Mouse (Mus musculus): ENCODE data around the gene Trip11. TPM values are rescaled to one million over a fixed set of nuclear protein-coding genes. Genes with fewer than 3 reads are reported as not detected.
"Not testable (repeated sequence)": the region's sequence is repeated elsewhere in the genome, so short reads cannot be mapped to it uniquely, and the experiment has no call there.

Gene Trip11
- 21.5 and 24.8 TPM in 2 replicates for total RNA-seq (2014; rRNA removed)
- polyA plus RNA-seq (2015; fragmentation: Nextera tagmentation; extraction: Ambion mirVana) = 21.4 and 26.3 TPM in 2 replicates

DNA sequence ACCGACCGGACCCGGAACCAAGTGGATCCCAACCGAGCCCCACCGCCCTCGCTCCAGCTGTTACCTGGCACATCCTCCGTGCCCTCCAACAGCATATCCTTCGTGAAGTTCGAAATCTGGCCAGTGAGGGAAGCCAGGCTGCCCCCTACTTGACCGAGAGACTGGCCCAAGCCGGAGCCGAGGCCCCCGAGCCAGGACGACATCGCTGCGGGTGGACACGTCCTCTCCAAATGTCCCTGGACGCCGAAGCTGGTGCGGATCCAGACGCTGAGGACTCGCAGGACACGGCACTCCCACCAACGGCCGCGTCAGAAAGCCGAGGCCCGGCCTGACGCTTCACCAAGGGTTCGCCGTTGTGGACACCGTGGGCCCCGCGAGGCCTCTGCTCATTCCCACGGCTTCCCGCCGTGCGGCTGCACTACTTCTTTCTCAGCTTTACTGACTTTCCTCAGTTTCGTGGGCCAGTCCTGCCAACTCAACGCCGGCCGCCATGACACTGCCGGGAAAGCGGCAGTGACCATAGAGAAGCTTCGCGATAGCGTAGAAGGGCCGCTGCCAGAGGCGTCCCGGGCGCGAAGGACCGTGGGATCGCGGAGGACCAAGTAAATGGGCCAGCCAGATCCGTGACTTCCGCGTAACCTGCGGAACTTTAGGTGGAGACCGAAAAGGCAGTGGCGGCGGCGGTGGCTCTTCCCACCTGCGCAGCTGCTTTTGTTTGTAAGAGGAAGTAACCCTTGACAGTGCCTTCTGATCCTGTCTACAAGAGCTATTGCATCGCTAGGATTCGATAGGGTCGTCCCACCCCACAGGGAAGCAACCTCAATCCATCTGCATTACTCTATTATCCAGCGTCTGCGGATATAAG is at the start of gene Trip11:
TSS of gene Trip11 (minus strand) at position 642 of the 865 bp plus-strand sequence.
- Histone ChIP-seq H3K27ac (ENCODE audit: low read depth, low read length) (peak within 1 kb of the TSS; percentile 78), H3K27me3 (ENCODE audit: insufficient read depth, low read length) (no peaks in the 10 kb centered on the region), H3K9me3 (ENCODE audit: low read length) (no peaks in the 10 kb centered on the region), H3K4me2 (ENCODE audit: low read depth, low read length, poor library complexity, severe bottlenecking) (peak within 1 kb of the TSS; percentile 78), H3K4me1 (ENCODE audit: insufficient read depth, low read length) (no peaks in the 10 kb centered on the region), H3K36me3 (ENCODE audit: insufficient read depth, low read length) (no peaks in the 10 kb centered on the region; the same call in 1 of the 2 replicates), H3K9ac (replicated peaks; ENCODE audit: low read length, poor library complexity, severe bottlenecking) (peak within 1 kb of the TSS; percentile 54), H3K4me3 (ENCODE audit: low read depth, low read length) (peak within 1 kb of the TSS; percentile 55)
- TF ChIP-seq CTCF (IDR thresholded peaks at IDR 0.05) = no peak
- under 1% methylated on average over 69 of the region's 69 CpGs for WGBS
- ATAC-seq (ENCODE audit: low FRiP score) = peak; percentile 95
- peak; percentile 94 for DNase-seq (ENCODE audit: low spot score)

DNA sequence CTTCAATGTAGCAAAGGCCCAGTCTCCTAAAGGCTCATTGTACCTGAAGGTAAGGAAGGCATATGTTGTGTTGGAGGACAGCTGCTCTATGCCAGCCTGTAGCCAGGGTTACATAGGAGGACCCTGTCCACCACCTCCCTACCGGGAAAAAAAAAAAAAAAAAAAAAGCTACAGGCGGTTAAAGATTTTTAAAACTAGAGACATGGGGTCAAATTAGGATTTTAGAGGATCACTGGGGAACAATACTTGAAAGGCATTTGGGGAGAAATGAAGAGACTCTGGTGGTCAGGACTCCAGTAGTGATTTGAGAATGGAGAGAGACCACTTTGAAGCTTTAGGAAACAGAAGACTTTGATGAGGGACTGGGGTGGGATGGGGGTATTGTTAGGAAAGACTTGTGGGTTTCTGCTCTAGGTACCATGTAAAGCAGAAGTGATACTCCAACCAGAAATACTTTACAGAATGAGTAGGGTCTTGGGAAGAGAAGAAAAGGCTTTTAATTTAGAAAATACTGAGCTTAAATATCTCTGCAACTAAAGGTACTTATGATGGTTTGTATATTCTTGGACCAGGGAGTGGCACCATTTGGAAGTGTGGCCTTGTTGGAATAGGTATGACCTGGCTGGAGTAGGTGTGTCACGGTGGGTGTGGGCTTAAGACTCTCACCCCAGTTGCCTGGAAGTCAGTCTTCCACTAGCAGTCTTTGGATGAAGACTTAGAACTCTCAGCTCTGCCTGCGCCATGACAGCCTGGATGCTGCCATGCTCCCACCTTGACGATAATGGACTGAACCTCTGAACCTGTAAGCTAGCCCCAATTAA is 46.1 kb upstream of the Trip11 start:
- H3K36me3 ChIP-seq (ENCODE audit: insufficient read depth, low read length); H3K4me3 ChIP-seq (ENCODE audit: low read depth, low read length); H3K27me3 ChIP-seq (ENCODE audit: insufficient read depth, low read length); H3K4me1 ChIP-seq (ENCODE audit: insufficient read depth, low read length); ATAC-seq (ENCODE audit: low FRiP score); H3K9me3 ChIP-seq (ENCODE audit: low read length); DNase-seq (ENCODE audit: low spot score); H3K9ac ChIP-seq (replicated peaks; ENCODE audit: low read length, poor library complexity, severe bottlenecking); H3K27ac ChIP-seq (ENCODE audit: low read depth, low read length); H3K4me2 ChIP-seq (ENCODE audit: low read depth, low read length, poor library complexity, severe bottlenecking): not testable (repeated sequence)
- WGBS = 93% methylated on average over 5 of the region's 5 CpGs

DNA sequence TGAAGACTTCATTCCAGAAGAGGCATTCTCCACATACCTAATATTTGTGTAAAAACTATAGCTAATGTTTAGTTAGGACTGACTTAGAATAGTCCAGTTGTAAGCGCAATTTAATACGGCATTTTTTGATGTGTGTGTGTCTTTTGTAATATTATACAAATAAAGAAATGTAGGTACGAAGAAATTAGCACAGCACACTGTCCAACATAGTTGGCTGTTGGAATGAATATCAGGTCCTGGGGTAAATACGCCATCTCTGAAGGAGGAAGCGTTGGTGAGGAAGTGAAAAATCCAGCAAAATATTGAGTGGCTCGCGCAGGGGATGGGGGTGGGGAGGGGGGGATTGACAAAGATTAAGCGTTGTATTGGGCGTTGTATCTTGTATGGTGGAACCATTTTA is 45.5 kb upstream of the Trip11 start:
- DNase-seq (ENCODE audit: low spot score) (no peak), ATAC-seq (ENCODE audit: low FRiP score) (no peak)
- Histone ChIP-seq H3K4me2 (ENCODE audit: low read depth, low read length, poor library complexity, severe bottlenecking) (peak overlapping the region; percentile 72), H3K27ac (ENCODE audit: low read depth, low read length) (no peak overlapping the region), H3K27me3 (ENCODE audit: insufficient read depth, low read length) (no peaks in the 10 kb centered on the region), H3K4me3 (ENCODE audit: low read depth, low read length) (peak overlapping the region; percentile 93; the same call in 1 of the 2 replicates), H3K9ac (replicated peaks; ENCODE audit: low read length, poor library complexity, severe bottlenecking) (no peak overlapping the region), H3K36me3 (ENCODE audit: insufficient read depth, low read length) (no peaks in the 10 kb centered on the region), H3K9me3 (ENCODE audit: low read length) (no peaks in the 10 kb centered on the region), H3K4me1 (ENCODE audit: insufficient read depth, low read length) (peaks cover 7% of the 10 kb centered on the region; the same call in 1 of the 2 replicates)
- 62% methylated on average over 9 of the region's 9 CpGs for WGBS
- TF ChIP-seq CTCF (IDR thresholded peaks at IDR 0.05) = no peak

DNA sequence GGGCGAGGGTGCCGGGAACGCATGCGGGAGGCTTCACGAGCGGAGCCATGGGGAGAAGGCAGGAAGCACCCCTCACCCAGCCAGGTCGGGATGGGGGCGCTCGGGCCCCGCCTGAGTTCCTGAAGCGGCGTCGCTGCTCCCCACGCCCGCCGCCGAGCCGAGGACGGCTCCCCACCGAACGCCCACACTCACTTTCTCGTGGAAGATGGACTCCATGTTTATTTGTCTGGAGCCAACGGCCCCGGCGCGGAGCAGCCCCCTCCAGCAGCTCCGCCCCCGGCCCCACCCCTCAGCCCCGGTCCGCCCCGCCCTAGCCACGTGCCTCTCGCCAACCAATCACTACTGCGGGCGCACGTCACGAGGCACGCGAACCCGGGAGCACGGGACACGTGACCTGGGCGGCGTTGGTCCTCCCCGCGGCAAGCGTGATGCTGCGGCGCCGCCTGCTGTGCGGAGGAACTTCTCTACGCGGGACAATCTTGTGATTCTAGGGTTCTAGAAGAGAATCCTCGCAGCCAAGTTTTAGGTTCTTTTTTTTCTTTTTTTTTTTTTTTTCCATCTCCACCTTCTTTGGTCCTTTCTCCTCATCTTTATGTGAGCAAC is 45.0 kb upstream of the Trip11 start, which contains the start of gene Atxn3:
TSS of gene Atxn3 (minus strand) at position 305 of the 603 bp plus-strand sequence.
- WGBS = under 1% methylated on average over 54 of the region's 54 CpGs

DNA sequence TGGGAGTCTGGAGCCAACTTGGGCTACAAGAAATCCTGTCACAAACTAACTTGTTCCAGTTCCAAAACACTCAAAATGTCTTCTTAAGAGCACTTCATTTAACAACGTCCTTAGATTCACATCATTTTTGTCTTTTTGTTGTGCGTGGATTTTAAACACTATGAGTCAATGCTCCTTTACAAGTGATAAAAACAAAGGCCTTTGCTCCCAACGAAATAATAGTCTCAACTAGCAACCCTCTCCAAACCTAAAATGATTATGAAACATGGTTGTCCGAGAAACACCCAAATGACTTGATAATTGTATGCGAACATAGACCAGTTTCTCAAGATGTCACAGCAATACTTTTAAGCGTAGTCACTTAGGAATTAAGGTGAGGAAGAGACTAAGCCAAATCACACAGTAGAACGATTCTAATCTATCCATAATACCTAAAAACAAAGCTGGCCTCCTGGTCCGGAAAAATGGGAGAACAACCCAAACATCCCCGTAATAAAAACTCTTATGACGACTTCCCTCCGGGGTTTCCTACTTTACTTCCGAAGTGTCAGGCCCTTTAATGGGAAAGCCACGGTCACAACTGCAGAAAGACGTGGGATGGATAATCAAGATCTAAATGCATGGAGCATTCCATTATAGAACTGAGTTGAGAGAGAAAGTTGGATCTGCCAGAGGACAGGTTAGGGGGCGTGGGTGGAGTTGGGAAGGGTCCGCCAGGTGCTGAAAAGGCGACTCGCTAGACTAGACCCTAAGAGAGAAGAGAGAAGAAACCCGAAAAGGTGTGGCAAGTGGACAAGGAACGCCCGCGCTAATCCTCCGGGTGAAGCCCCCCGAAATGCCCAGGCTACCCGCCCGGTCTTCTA is 44.2 kb upstream of the Trip11 start:
- Histone ChIP-seq H3K27me3 (ENCODE audit: insufficient read depth, low read length) (no peaks in the 10 kb centered on the region), H3K36me3 (ENCODE audit: insufficient read depth, low read length) (no peaks in the 10 kb centered on the region), H3K4me2 (ENCODE audit: low read depth, low read length, poor library complexity, severe bottlenecking) (peak overlapping the region; percentile 72), H3K4me1 (ENCODE audit: insufficient read depth, low read length) (peaks cover 7% of the 10 kb centered on the region; the same call in 1 of the 2 replicates), H3K9me3 (ENCODE audit: low read length) (no peaks in the 10 kb centered on the region), H3K4me3 (ENCODE audit: low read depth, low read length) (peak overlapping the region; percentile 93), H3K9ac (replicated peaks; ENCODE audit: low read length, poor library complexity, severe bottlenecking) (peak overlapping the region; percentile 59), H3K27ac (ENCODE audit: low read depth, low read length) (peak overlapping the region; percentile 72)
- WGBS = 12% methylated on average over 26 of the region's 26 CpGs
- ATAC-seq (ENCODE audit: low FRiP score) = no peak
- no peak for TF ChIP-seq CTCF (IDR thresholded peaks at IDR 0.05)
- DNase-seq (ENCODE audit: low spot score) = no peak

More for the DNA sequence above, 45.0 kb upstream of the Trip11 start, which contains the start of gene Atxn3:
- ATAC-seq (ENCODE audit: low FRiP score) = peak; percentile 100
- no peaks in the 10 kb centered on the region for H3K9me3 ChIP-seq (ENCODE audit: low read length)
- peak within 1 kb of the TSS; percentile 72 for H3K27ac ChIP-seq (ENCODE audit: low read depth, low read length)
- no peaks in the 10 kb centered on the region for H3K36me3 ChIP-seq (ENCODE audit: insufficient read depth, low read length)
- peak; percentile 97 for DNase-seq (ENCODE audit: low spot score)
- H3K4me1 ChIP-seq (ENCODE audit: insufficient read depth, low read length) = peaks cover 7% of the 10 kb centered on the region; the same call in 1 of the 2 replicates
- H3K9ac ChIP-seq (replicated peaks; ENCODE audit: low read length, poor library complexity, severe bottlenecking) = peak within 1 kb of the TSS; percentile 59
- H3K27me3 ChIP-seq (ENCODE audit: insufficient read depth, low read length) = no peaks in the 10 kb centered on the region
- peak; percentile 79 for TF ChIP-seq CTCF (IDR thresholded peaks at IDR 0.05)
- peak within 1 kb of the TSS; percentile 72 for H3K4me2 ChIP-seq (ENCODE audit: low read depth, low read length, poor library complexity, severe bottlenecking)
- peak within 1 kb of the TSS; percentile 93 for H3K4me3 ChIP-seq (ENCODE audit: low read depth, low read length)

DNA sequence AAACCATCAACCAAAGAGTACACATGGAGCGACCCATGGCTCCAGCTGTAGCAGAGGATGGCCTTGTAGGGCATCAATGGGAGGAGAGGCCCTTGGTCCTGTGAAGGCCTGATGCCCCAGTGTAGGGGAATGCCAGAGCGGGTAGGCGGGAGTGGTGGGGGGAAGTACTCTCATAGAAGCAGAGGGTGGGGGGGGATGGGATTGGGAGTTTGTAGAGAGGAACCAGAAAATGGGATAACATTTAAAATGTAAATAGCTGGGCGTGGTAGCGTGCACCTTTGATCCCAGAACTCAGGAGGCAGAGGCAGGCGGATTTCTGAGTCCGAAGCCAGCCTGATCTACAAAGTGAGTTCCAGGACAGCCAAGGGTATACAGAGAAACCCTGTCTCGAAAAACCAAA is 42.8 kb upstream of the Trip11 start:
- DNase-seq (ENCODE audit: low spot score); H3K4me3 ChIP-seq (ENCODE audit: low read depth, low read length); ATAC-seq (ENCODE audit: low FRiP score); H3K9me3 ChIP-seq (ENCODE audit: low read length); H3K9ac ChIP-seq (replicated peaks; ENCODE audit: low read length, poor library complexity, severe bottlenecking); H3K4me2 ChIP-seq (ENCODE audit: low read depth, low read length, poor library complexity, severe bottlenecking); H3K36me3 ChIP-seq (ENCODE audit: insufficient read depth, low read length); H3K4me1 ChIP-seq (ENCODE audit: insufficient read depth, low read length); H3K27ac ChIP-seq (ENCODE audit: low read depth, low read length); H3K27me3 ChIP-seq (ENCODE audit: insufficient read depth, low read length): not testable (repeated sequence)
- 99% methylated on average over 8 of the region's 8 CpGs for WGBS

All from midbrain, postnatal 0 days (tissue).